Mouse (Mus musculus): Measurements from ENCODE around the gene Tspan14. TPM values are rescaled to one million over a fixed set of nuclear protein-coding genes. Genes with fewer than 3 reads are reported as not detected.
A peak's percentile ranks its signal among the peaks of the same experiment; 100 is the strongest.

Gene Tspan14
- 84.3 and 95.0 TPM in 2 replicates for polyA plus RNA-seq (2016; fragmentation: Nextera tagmentation; extraction: Ambion mirVana)

GRCm38 (mm10) chr14:40966392-40966861, at the start of gene Tspan14:
TSS of gene Tspan14 (minus strand) at chr14:40966807.
- Histone ChIP-seq H3K27ac (peak within 1 kb of the TSS; percentile 86), H3K9ac (peak within 1 kb of the TSS; percentile 92), H3K27me3 (no peaks in the 10 kb centered on the region), H3K9me3 (replicated peaks) (no peaks in the 10 kb centered on the region), H3K36me3 (no peaks in the 10 kb centered on the region), H3K4me3 (peak within 1 kb of the TSS; percentile 72), H3K4me1 (peaks cover 40% of the 10 kb centered on the region), H3K4me2 (replicated peaks) (peak within 1 kb of the TSS; percentile 90)
- ATAC-seq (ENCODE audit: low FRiP score), result no peak; the same call in none of the 2 replicates
- WGBS, result under 1% methylated on average over 52 of the region's 54 CpGs

GRCm38 (mm10) chr14:41014701-41015240, 48.2 kb upstream of the Tspan14 start:
- Histone ChIP-seq H3K9ac (no peak overlapping the region), H3K4me2 (replicated peaks) (no peak overlapping the region), H3K9me3 (replicated peaks) (no peaks in the 10 kb centered on the region), H3K36me3 (no peaks in the 10 kb centered on the region), H3K4me3 (no peak overlapping the region), H3K4me1 (peaks cover 8% of the 10 kb centered on the region), H3K27me3 (no peaks in the 10 kb centered on the region), H3K27ac (no peak overlapping the region)
- 84% methylated on average over 5 of the region's 5 CpGs for WGBS
- ATAC-seq (ENCODE audit: low FRiP score), result no peak

- H3K27me3 ChIP-seq, result no peaks in the 10 kb centered on the region
- peak within 1 kb of the TSS; percentile 51 for H3K4me3 ChIP-seq
- peak; percentile 99 for ATAC-seq (ENCODE audit: low FRiP score)
- H3K4me1 ChIP-seq, result peaks cover 8% of the 10 kb centered on the region
- WGBS, result 5% methylated on average over 31 of the region's 32 CpGs
- H3K36me3 ChIP-seq, result no peaks in the 10 kb centered on the region
- H3K9ac ChIP-seq, result peak within 1 kb of the TSS; percentile 71
- peak within 1 kb of the TSS; percentile 56 for H3K27ac ChIP-seq
- H3K4me2 ChIP-seq (replicated peaks), result peak within 1 kb of the TSS; percentile 68
- H3K9me3 ChIP-seq (replicated peaks), result no peaks in the 10 kb centered on the region
These were observed 47.3 kb upstream of the Tspan14 start, which contains the start of gene Fam213a for GRCm38 (mm10) chr14:41013630-41014613. TSS of gene Fam213a (minus strand) at chr14:41013788.

- Histone ChIP-seq H3K27ac (peak overlapping the region; percentile 56; the same call in 1 of the 2 replicates), H3K9me3 (replicated peaks) (no peaks in the 10 kb centered on the region), H3K4me3 (peak overlapping the region; percentile 51), H3K36me3 (no peaks in the 10 kb centered on the region), H3K27me3 (no peaks in the 10 kb centered on the region), H3K4me2 (replicated peaks) (peak overlapping the region; percentile 68), H3K4me1 (peaks cover 8% of the 10 kb centered on the region), H3K9ac (peak overlapping the region; percentile 71)
- 25% methylated on average over 9 of the region's 9 CpGs for WGBS
- ATAC-seq (ENCODE audit: low FRiP score), result peak; percentile 3
These were observed 46.5 kb upstream of the Tspan14 start for GRCm38 (mm10) chr14:41013143-41013542.

GRCm38 (mm10) chr14:41011916-41012315, 45.3 kb upstream of the Tspan14 start:
- Histone ChIP-seq H3K9me3 (replicated peaks) (no peaks in the 10 kb centered on the region), H3K27ac (no peak overlapping the region), H3K4me2 (replicated peaks) (no peak overlapping the region), H3K4me3 (no peak overlapping the region), H3K36me3 (no peaks in the 10 kb centered on the region), H3K27me3 (no peaks in the 10 kb centered on the region), H3K4me1 (peaks cover 8% of the 10 kb centered on the region), H3K9ac (no peak overlapping the region)
- WGBS, result 86% methylated on average over 3 of the region's 3 CpGs
- no peak for ATAC-seq (ENCODE audit: low FRiP score)

GRCm38 (mm10) chr14:41008138-41008537, 41.5 kb upstream of the Tspan14 start:
- no peaks in the 10 kb centered on the region for H3K9me3 ChIP-seq (replicated peaks)
- H3K36me3 ChIP-seq, result no peaks in the 10 kb centered on the region
- peaks cover 17% of the 10 kb centered on the region for H3K4me1 ChIP-seq
- no peaks in the 10 kb centered on the region for H3K27me3 ChIP-seq
- no peak overlapping the region for H3K4me3 ChIP-seq
- no peak overlapping the region for H3K4me2 ChIP-seq (replicated peaks)
- ATAC-seq (ENCODE audit: low FRiP score), result no peak
- no peak overlapping the region for H3K9ac ChIP-seq
- 67% methylated on average over 2 of the region's 2 CpGs for WGBS
- H3K27ac ChIP-seq, result no peak overlapping the region

- Histone ChIP-seq H3K9me3 (replicated peaks) (no peaks in the 10 kb centered on the region), H3K27ac (no peak overlapping the region), H3K9ac (no peak overlapping the region), H3K4me1 (peaks cover 16% of the 10 kb centered on the region), H3K27me3 (no peaks in the 10 kb centered on the region), H3K4me2 (replicated peaks) (no peak overlapping the region), H3K4me3 (no peak overlapping the region), H3K36me3 (no peaks in the 10 kb centered on the region)
- ATAC-seq (ENCODE audit: low FRiP score), result no peak
- WGBS, result 43% methylated on average over 5 of the region's 5 CpGs
These were observed 41.0 kb upstream of the Tspan14 start for GRCm38 (mm10) chr14:41007641-41008040.

- Histone ChIP-seq H3K9me3 (replicated peaks) (no peaks in the 10 kb centered on the region), H3K36me3 (0 out of 2 replicates have a peak, but pooled peaks cover 2% of the 10 kb centered on the region), H3K9ac (no peak overlapping the region), H3K4me3 (no peak overlapping the region), H3K4me2 (replicated peaks) (no peak overlapping the region), H3K27me3 (no peaks in the 10 kb centered on the region), H3K4me1 (peaks cover 16% of the 10 kb centered on the region), H3K27ac (no peak overlapping the region)
- no peak for ATAC-seq (ENCODE audit: low FRiP score)
- 45% methylated on average over 3 of the region's 3 CpGs for WGBS
These were observed 40.3 kb upstream of the Tspan14 start for GRCm38 (mm10) chr14:41006899-41007298.

- H3K4me1 ChIP-seq, result peaks cover 16% of the 10 kb centered on the region
- no peak overlapping the region for H3K27ac ChIP-seq
- no peak overlapping the region for H3K4me3 ChIP-seq
- no peak overlapping the region for H3K9ac ChIP-seq
- 95% methylated on average over 10 of the region's 10 CpGs for WGBS
- no peak overlapping the region for H3K4me2 ChIP-seq (replicated peaks)
- no peaks in the 10 kb centered on the region for H3K9me3 ChIP-seq (replicated peaks)
- H3K36me3 ChIP-seq, result 0 out of 2 replicates have a peak, but pooled peaks cover 6% of the 10 kb centered on the region
- ATAC-seq (ENCODE audit: low FRiP score), result no peak
- no peaks in the 10 kb centered on the region for H3K27me3 ChIP-seq
These were observed 39.7 kb upstream of the Tspan14 start for GRCm38 (mm10) chr14:41006263-41006662.

GRCm38 (mm10) chr14:41005716-41006115, 39.1 kb upstream of the Tspan14 start:
- 89% methylated on average over 9 of the region's 9 CpGs for WGBS

GRCm38 (mm10) chr14:41004201-41005141, 37.9 kb upstream of the Tspan14 start:
- Histone ChIP-seq H3K4me3 (0 out of 2 replicates have a peak overlapping the region, but pooled peaks have one; percentile 3), H3K27ac (peak overlapping the region; percentile 52; the same call in 1 of the 2 replicates), H3K4me1 (peaks cover 16% of the 10 kb centered on the region), H3K9ac (peak overlapping the region; percentile 50), H3K36me3 (peaks cover 9% of the 10 kb centered on the region), H3K4me2 (replicated peaks) (peak overlapping the region; percentile 39), H3K27me3 (no peaks in the 10 kb centered on the region), H3K9me3 (replicated peaks) (no peaks in the 10 kb centered on the region)
- ATAC-seq (ENCODE audit: low FRiP score), result peak; percentile 41; the same call in 1 of the 2 replicates
- WGBS, result 13% methylated on average over 21 of the region's 22 CpGs

More at GRCm38 (mm10) chr14:41005716-41006115, 39.1 kb upstream of the Tspan14 start:
- H3K4me3 ChIP-seq, result no peak overlapping the region
- no peaks in the 10 kb centered on the region for H3K27me3 ChIP-seq
- no peaks in the 10 kb centered on the region for H3K9me3 ChIP-seq (replicated peaks)
- no peak overlapping the region for H3K9ac ChIP-seq
- 0 out of 2 replicates have a peak, but pooled peaks cover 9% of the 10 kb centered on the region for H3K36me3 ChIP-seq
- H3K4me1 ChIP-seq, result peaks cover 16% of the 10 kb centered on the region
- no peak overlapping the region for H3K4me2 ChIP-seq (replicated peaks)
- H3K27ac ChIP-seq, result no peak overlapping the region
- no peak for ATAC-seq (ENCODE audit: low FRiP score)

All from hindbrain, embryonic 12.5 days (tissue).